ENCODE assay signal across 8 mouse cellular contexts in the genomic region with DNA sequence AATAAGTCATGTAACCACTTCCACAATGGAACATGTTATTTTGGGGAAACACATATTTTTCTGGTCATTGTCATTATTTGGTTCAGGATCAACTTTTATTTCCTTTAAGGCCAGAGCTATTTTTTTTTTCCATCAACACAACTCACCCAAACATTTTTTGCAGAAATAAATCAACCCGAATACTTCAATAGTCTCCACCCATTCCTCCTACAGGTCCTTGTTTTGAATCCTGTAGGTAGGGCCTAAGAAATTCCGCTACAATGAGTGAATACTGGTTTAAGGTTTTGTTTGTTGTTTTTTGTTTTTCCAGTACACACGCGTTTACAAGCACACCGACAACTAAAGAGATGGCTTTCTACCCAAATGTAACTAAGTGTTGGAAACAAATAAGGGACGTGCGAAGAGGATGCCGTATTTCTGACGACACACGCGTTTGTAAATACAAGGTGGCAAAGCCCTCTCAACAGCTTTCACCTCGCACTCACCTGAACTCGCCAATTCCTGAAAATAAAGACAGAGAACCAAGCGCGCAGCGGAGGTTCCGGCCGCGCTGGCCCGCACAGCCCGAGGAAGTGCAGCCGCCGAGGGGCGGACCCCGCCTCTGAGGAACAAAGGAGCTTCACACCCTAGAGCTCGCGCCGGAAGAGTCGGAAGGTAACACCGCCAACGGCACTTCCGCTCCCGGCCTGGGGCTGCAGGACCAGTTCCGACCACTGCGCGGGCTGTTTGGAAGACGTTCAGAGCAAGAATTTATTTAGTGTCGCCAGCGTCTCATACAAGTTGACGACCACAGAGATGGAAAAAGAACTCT. TPM values are rescaled to one million over a fixed set of nuclear protein-coding genes. Genes with fewer than 3 reads are reported as not detected.
DNase-seq lines count a peak whose midpoint lies in the region; ATAC-seq and TF ChIP-seq lines count a peak whose summit lies in the region.

A gene (minus strand): TSS at position 646 of the 811 bp plus-strand sequence.

- peak within 1 kb of the TSS; percentile 73 for H3K4me2 ChIP-seq in forebrain, embryonic 12.5 days
- H3K4me2 ChIP-seq in heart, postnatal 0 days (ENCODE audit: low read depth, low read length), result peak within 1 kb of the TSS; percentile 77
- H3K4me2 ChIP-seq in liver, embryonic 16.5 days (ENCODE audit: low read depth, low read length), result peak within 1 kb of the TSS; percentile 65
- H3K4me2 ChIP-seq in neural tube, embryonic 13.5 days, result peak within 1 kb of the TSS; percentile 83

- peak; percentile 35 for TF ChIP-seq CTCF in E14TG2a.4 (conservative IDR thresholded peaks at IDR 0.05; ENCODE audit: low read length)
- TF ChIP-seq CTCF in heart, postnatal 0 days (IDR thresholded peaks at IDR 0.05; ENCODE audit: low read depth), result peak; percentile 57
- peak; percentile 59 for TF ChIP-seq CTCF in testis, adult 2 months (IDR thresholded peaks at IDR 0.05; ENCODE audit: control insufficient read depth, insufficient read depth, insufficient replicate concordance, low read depth, low read length)

- H3K9ac ChIP-seq in forebrain, embryonic 12.5 days, result peak within 1 kb of the TSS; percentile 65
- H3K9ac ChIP-seq in heart, postnatal 0 days (replicated peaks; ENCODE audit: low read depth, low read length), result peak within 1 kb of the TSS; percentile 61
- H3K9ac ChIP-seq in liver, embryonic 16.5 days (ENCODE audit: low read depth, low read length), result peak within 1 kb of the TSS; percentile 71
- peak within 1 kb of the TSS; percentile 77 for H3K9ac ChIP-seq in neural tube, embryonic 13.5 days

- WGBS in forebrain, embryonic 12.5 days, result 2% methylated on average over 40 of the region's 40 CpGs
- 5% methylated on average over 40 of the region's 40 CpGs for WGBS in heart, postnatal 0 days
- 2% methylated on average over 40 of the region's 40 CpGs for WGBS in liver, embryonic 16.5 days (ENCODE audit: insufficient replicate concordance)
- 3% methylated on average over 40 of the region's 40 CpGs for WGBS in neural tube, embryonic 13.5 days

- H3K36me3 ChIP-seq in E14TG2a.4 (ENCODE audit: insufficient read depth, low read length), result no peaks in the 10 kb centered on the region
- H3K36me3 ChIP-seq in forebrain, embryonic 12.5 days (replicated peaks), result no peaks in the 10 kb centered on the region
- H3K36me3 ChIP-seq in heart, postnatal 0 days (replicated peaks; ENCODE audit: control insufficient read depth, insufficient read depth, low read length), result no peaks in the 10 kb centered on the region
- no peaks in the 10 kb centered on the region for H3K36me3 ChIP-seq in liver, embryonic 16.5 days (ENCODE audit: control insufficient read depth, insufficient read depth)
- no peaks in the 10 kb centered on the region for H3K36me3 ChIP-seq in neural tube, embryonic 13.5 days
- no peaks in the 10 kb centered on the region for H3K36me3 ChIP-seq in testis, adult 2 months (ENCODE audit: control insufficient read depth, insufficient read depth, low read length)

- TF ChIP-seq EP300 in heart, postnatal 0 days (IDR thresholded peaks at IDR 0.05; ENCODE audit: low read depth), result no peak

- H3K9me3 ChIP-seq in E14TG2a.4 (ENCODE audit: low read length), result peaks cover 45% of the 10 kb centered on the region
- H3K9me3 ChIP-seq in forebrain, embryonic 12.5 days, result no peaks in the 10 kb centered on the region
- H3K9me3 ChIP-seq in heart, postnatal 0 days (replicated peaks; ENCODE audit: control insufficient read depth, low read length), result no peaks in the 10 kb centered on the region
- no peaks in the 10 kb centered on the region for H3K9me3 ChIP-seq in liver, embryonic 16.5 days (replicated peaks; ENCODE audit: control insufficient read depth, low read length)
- peaks cover 13% of the 10 kb centered on the region; the same call in 1 of the 2 replicates for H3K9me3 ChIP-seq in neural tube, embryonic 13.5 days

- H3K4me3 ChIP-seq in E14TG2a.4 (replicated peaks; ENCODE audit: low read length), result peak within 1 kb of the TSS; percentile 81
- H3K4me3 ChIP-seq in forebrain, embryonic 12.5 days (replicated peaks), result peak within 1 kb of the TSS; percentile 58
- peak within 1 kb of the TSS; percentile 65 for H3K4me3 ChIP-seq in heart, postnatal 0 days (ENCODE audit: low read depth, low read length)
- peak within 1 kb of the TSS; percentile 66 for H3K4me3 ChIP-seq in liver, embryonic 16.5 days (ENCODE audit: low read depth, low read length)
- H3K4me3 ChIP-seq in neural tube, embryonic 13.5 days, result peak within 1 kb of the TSS; percentile 60
- peak within 1 kb of the TSS; percentile 96 for H3K4me3 ChIP-seq in testis, adult 2 months (ENCODE audit: control insufficient read depth, low read depth, low read length)

- ATAC-seq in forebrain, embryonic 12.5 days (ENCODE audit: low FRiP score), result peak; percentile 99
- ATAC-seq in heart, postnatal 0 days (ENCODE audit: insufficient read depth, low read depth), result peak; percentile 99
- peak; percentile 100 for ATAC-seq in liver, embryonic 16.5 days (ENCODE audit: low read depth)
- peak; percentile 99 for ATAC-seq in neural tube, embryonic 13.5 days (ENCODE audit: low read depth)

- no peaks in the 10 kb centered on the region for H3K27me3 ChIP-seq in E14TG2a.4 (ENCODE audit: insufficient read depth, low read length)
- no peaks in the 10 kb centered on the region for H3K27me3 ChIP-seq in forebrain, embryonic 12.5 days
- no peaks in the 10 kb centered on the region for H3K27me3 ChIP-seq in heart, postnatal 0 days (ENCODE audit: control insufficient read depth, insufficient read depth, low read length)
- no peaks in the 10 kb centered on the region for H3K27me3 ChIP-seq in liver, embryonic 16.5 days (ENCODE audit: control insufficient read depth, insufficient read depth, low read depth, low read length)
- no peaks in the 10 kb centered on the region for H3K27me3 ChIP-seq in neural tube, embryonic 13.5 days
- no peaks in the 10 kb centered on the region for H3K27me3 ChIP-seq in testis, adult 2 months (ENCODE audit: control insufficient read depth, insufficient read depth, low read length)

- peak within 1 kb of the TSS; percentile 61 for H3K27ac ChIP-seq in forebrain, embryonic 12.5 days
- peak within 1 kb of the TSS; percentile 63 for H3K27ac ChIP-seq in heart, postnatal 0 days (ENCODE audit: low read depth)
- peak within 1 kb of the TSS; percentile 13; the same call in 1 of the 2 replicates for H3K27ac ChIP-seq in liver, embryonic 16.5 days (ENCODE audit: low read length)
- peak within 1 kb of the TSS; percentile 81 for H3K27ac ChIP-seq in neural tube, embryonic 13.5 days (replicated peaks)
- peak within 1 kb of the TSS; percentile 92 for H3K27ac ChIP-seq in testis, adult 2 months (ENCODE audit: control insufficient read depth, insufficient read depth, low read depth, low read length)

- H3K4me1 ChIP-seq in E14TG2a.4 (replicated peaks; ENCODE audit: low read depth, low read length), result no peaks in the 10 kb centered on the region; the same call in 1 of the 2 replicates
- H3K4me1 ChIP-seq in forebrain, embryonic 12.5 days, result peaks cover 11% of the 10 kb centered on the region
- peaks cover 7% of the 10 kb centered on the region for H3K4me1 ChIP-seq in heart, postnatal 0 days (ENCODE audit: control insufficient read depth, insufficient read depth)
- H3K4me1 ChIP-seq in liver, embryonic 16.5 days (ENCODE audit: control insufficient read depth, low read depth, low read length), result no peaks in the 10 kb centered on the region
- peaks cover 17% of the 10 kb centered on the region for H3K4me1 ChIP-seq in neural tube, embryonic 13.5 days (replicated peaks)
- H3K4me1 ChIP-seq in testis, adult 2 months (ENCODE audit: control insufficient read depth, insufficient read depth, low read length), result peaks cover 2% of the 10 kb centered on the region; the same call in 1 of the 2 replicates

- TF ChIP-seq POLR2A in testis, adult 2 months (IDR thresholded peaks at IDR 0.05; ENCODE audit: control insufficient read depth, low read depth, low read length), result peak; percentile 92

- DNase-seq in c-Kit-positive CD71-positive TER-119-positive erythroid progenitor cells, embryonic 14.5 days (ENCODE audit: low spot score), result peak; percentile 86
- DNase-seq in heart, postnatal 0 days (ENCODE audit: low spot score), result peak; percentile 91
- peak; percentile 92 to 95 for DNase-seq in kidney, postnatal 4 days

RNA-seq across cellular contexts. Expression of the gene that starts here (rescaled TPM):
- 37.0 and 37.2 TPM in 2 replicates for polyA plus RNA-seq in forebrain, embryonic 12.5 days (2016; fragmentation: Nextera tagmentation; extraction: Ambion mirVana)
- 4.7 and 4.8 TPM in 2 replicates for total RNA-seq in heart, postnatal 0 days (2014; rRNA removed; ENCODE audit: low replicate concordance)
- 53.2 and 53.6 TPM in 2 replicates for polyA plus RNA-seq in heart, postnatal 0 days (2015; fragmentation: Nextera tagmentation; extraction: Ambion mirVana)
- 7.8 and 9.6 TPM in 2 replicates for polyA plus RNA-seq in liver, embryonic 16.5 days (2015; fragmentation: Nextera tagmentation; extraction: Ambion mirVana)
- 33.4 and 39.7 TPM in 2 replicates for polyA plus RNA-seq in neural tube, embryonic 13.5 days (2015; fragmentation: Nextera tagmentation; extraction: Ambion mirVana)
- 26.5 and 28.8 TPM in 2 replicates for polyA plus RNA-seq in testis, adult 2 months (2012; rRNA removed)

Comparison
In these comparisons a context has a peak if more than half of its experiments do, and no peak if none do; other contexts are left out.
1. Peak in every context shown above with its lines: DNase-seq, ATAC-seq, H3K4me3 ChIP-seq and H3K27ac ChIP-seq.
2. H3K27ac ChIP-seq: peak in every context shown above with its lines; median percentile 92 in testis, adult 2 months; 81 in neural tube, embryonic 13.5 days; 63 in heart, postnatal 0 days; 61 in forebrain, embryonic 12.5 days; 13 in liver, embryonic 16.5 days.